Mouse (Mus musculus) CH12.LX (cell line): ENCODE measurements at regions not wholly inside any gene's neighbourhood (a gene's known extent, or its start where the extent isn't known, plus 50 kb on each side); places are given as distances from the start of the nearest gene placed in this dataset.

Experiments used
- CHD1 ChIP-seq: IDR thresholded peaks from 2 replicates; pipeline ENCODE4 v1.6.1; 2012; ENCODE audit warnings: low read depth, low read length, improper control_type of control experiment, inconsistent platforms
- CTCF ChIP-seq, 2 experiments: IDR thresholded peaks in 1 of 2; conservative IDR thresholded peaks in 1 of 2; 2 replicates each; pipeline ENCODE4 v1.5.1; 2011 to 2012; ENCODE audit warnings: low read depth in 2 of 2, low read length in 2 of 2, improper control_type of control experiment in 1 of 2, inconsistent platforms in 1 of 2, mild to moderate bottlenecking in 1 of 2, moderate library complexity in 1 of 2
- E2F4 ChIP-seq: IDR thresholded peaks from 2 replicates; pipeline ENCODE4 v1.6.1; 2011; ENCODE audit warnings: low read depth, low read length, improper control_type of control experiment; ENCODE audit not compliant: insufficient replicate concordance
- EP300 ChIP-seq: IDR thresholded peaks from 2 replicates; pipeline ENCODE4 v1.6.1; 2011; ENCODE audit warnings: low read length, improper control_type of control experiment
- HCFC1 ChIP-seq: IDR thresholded peaks from 2 replicates; pipeline ENCODE4 v1.6.1; 2012; ENCODE audit warnings: low read depth, mild to moderate bottlenecking, inconsistent platforms, low read length, improper control_type of control experiment
- MAX ChIP-seq: IDR thresholded peaks from 2 replicates; pipeline ENCODE4 v1.6.1; 2011; ENCODE audit warnings: low read length, improper control_type of control experiment
- MYC ChIP-seq: IDR thresholded peaks from 2 replicates; pipeline ENCODE4 v1.6.1; 2011; ENCODE audit warnings: low read depth, mild to moderate bottlenecking, improper control_type of control experiment, low read length
- POLR2A ChIP-seq: IDR thresholded peaks from 2 replicates; pipeline ENCODE4 v1.6.1; 2011; ENCODE audit warnings: low read depth, mild to moderate bottlenecking, improper control_type of control experiment, low read length
- USF1 ChIP-seq: IDR thresholded peaks from 2 replicates; pipeline ENCODE4 v1.6.1; 2014; ENCODE audit warnings: low read depth, mild to moderate bottlenecking, inconsistent platforms, low read length, improper control_type of control experiment
- ZC3H11A ChIP-seq: IDR thresholded peaks from 2 replicates; pipeline ENCODE4 v1.6.1; 2012; ENCODE audit warnings: low read depth, mild to moderate bottlenecking, inconsistent platforms, low read length, improper control_type of control experiment

GRCm38 (mm10) chr12:106722761-106723160 lies 712.7 kb downstream of the Vrk1 start:
- no peak for TF ChIP-seq CTCF (conservative IDR thresholded peaks at IDR 0.05 in 1 of 2, IDR thresholded peaks at IDR 0.05 in 1 of 2; ENCODE audit: low read depth in 2 of 2, low read length in 2 of 2)
- no peak for TF ChIP-seq E2F4
- no peak for TF ChIP-seq POLR2A
- no peak for TF ChIP-seq CHD1
- no peak for TF ChIP-seq USF1
- no peak for TF ChIP-seq EP300
- TF ChIP-seq MAX, result no peak
- no peak for TF ChIP-seq HCFC1
- no peak for TF ChIP-seq ZC3H11A
- TF ChIP-seq MYC, result no peak
